Mouse (Mus musculus): ENCODE measurements around the gene Mtch2.

DNA sequence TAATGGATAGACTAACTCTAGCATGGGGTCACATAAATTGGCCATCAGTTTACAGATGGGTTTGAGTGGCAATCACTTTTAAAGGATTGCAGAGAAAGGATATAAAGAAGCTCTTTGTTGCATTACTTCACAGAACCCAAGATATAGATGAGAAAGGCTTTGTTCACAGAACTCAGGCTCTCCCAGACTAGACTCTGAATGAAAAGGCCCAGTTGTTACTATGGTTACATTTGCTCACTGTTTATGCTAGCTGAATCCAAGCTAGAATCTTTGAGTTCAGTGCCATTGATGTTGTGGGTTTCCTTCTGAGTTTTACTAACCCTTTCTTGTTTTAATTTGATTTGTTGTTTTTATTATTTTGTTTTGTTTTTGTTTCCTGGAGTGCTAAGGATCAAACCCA, 17.2 kb downstream of the Mtch2 start:
- TF ChIP-seq GATA1 (IDR thresholded peaks at IDR 0.05; ENCODE audit: borderline replicate concordance, low read length) (no peak), CTCF (IDR thresholded peaks at IDR 0.05; ENCODE audit: low read depth, low read length) (no peak), POLR2AphosphoS5 (IDR thresholded peaks at IDR 0.05; ENCODE audit: insufficient replicate concordance, low read depth, low read length) (no peak), GATA2 (IDR thresholded peaks at IDR 0.05; ENCODE audit: borderline replicate concordance, low read depth, low read length) (no peak)
